Mouse (Mus musculus) limb, embryonic 14.5 days (tissue): ENCODE data around the gene Qtrt1. TPM values are rescaled to one million over a fixed set of nuclear protein-coding genes. Genes with fewer than 3 reads are reported as not detected.

Experiments used
- ATAC-seq: fragments of 200-750 bp; cut with Nextera tagmentation; 2 replicates; pipeline ENCODE4 v1.8.0; 2017; ENCODE audit warnings: low read depth, moderate number of reproducible peaks, moderate TSS enrichment; ENCODE audit not compliant: low FRiP score
- DNase-seq: peaks from one replicate; pipeline ENCODE4 v3.0.0-alpha.2; 2015; ENCODE audit warnings: low spot score
- H3K27ac ChIP-seq: fragments of 300-500 bp; sonication (generic); replicated peaks from 2 replicates; pipeline ENCODE4 v1.5.1; 2014; ENCODE audit warnings: low read depth, mild to moderate bottlenecking, low read length, moderate library complexity, mixed read lengths
- H3K27me3 ChIP-seq: fragments of 300-500 bp; sonication (generic); 2 replicates; pipeline ENCODE4 v1.6.1; 2014; ENCODE audit warnings: low read length, mixed read lengths; ENCODE audit not compliant: control insufficient read depth, insufficient read depth
- H3K36me3 ChIP-seq: fragments of 300-500 bp; sonication (generic); 2 replicates; pipeline ENCODE4 v1.6.1; 2014; ENCODE audit warnings: mild to moderate bottlenecking, low read length, moderate library complexity, mixed read lengths; ENCODE audit not compliant: control insufficient read depth, insufficient read depth
- H3K4me1 ChIP-seq: fragments of 300-500 bp; sonication (generic); 2 replicates; pipeline ENCODE4 v1.6.1; 2014; ENCODE audit warnings: antibody characterized with exemption, low read length, mixed read lengths; ENCODE audit not compliant: control insufficient read depth, insufficient read depth
- H3K4me2 ChIP-seq: fragments of 300-500 bp; sonication (generic); replicated peaks from 2 replicates; pipeline ENCODE4 v1.6.1; 2014; ENCODE audit warnings: low read depth, mild to moderate bottlenecking, low read length, moderate library complexity; ENCODE audit not compliant: severe bottlenecking
- H3K4me3 ChIP-seq: fragments of 300-500 bp; sonication (generic); replicated peaks from 2 replicates; pipeline ENCODE4 v1.5.1; 2014; ENCODE audit warnings: low read length
- H3K9ac ChIP-seq: fragments of 300-500 bp; sonication (generic); 2 replicates; pipeline ENCODE4 v1.6.1; 2014; ENCODE audit warnings: mild to moderate bottlenecking, low read depth, low read length, moderate library complexity; ENCODE audit not compliant: severe bottlenecking
- H3K9me3 ChIP-seq: fragments of 300-500 bp; sonication (generic); 2 replicates; pipeline ENCODE4 v1.6.1; 2016; ENCODE audit warnings: low read length; ENCODE audit not compliant: control insufficient read depth
- POLR2A ChIP-seq: fragments of 200-500 bp; IDR thresholded peaks from 2 replicates; pipeline ENCODE4 v1.8.0; 2012; ENCODE audit warnings: inconsistent platforms, mild to moderate bottlenecking, moderate library complexity, borderline replicate concordance; ENCODE audit not compliant: insufficient read depth, insufficient read length; ENCODE audit errors: extremely low read depth
- WGBS: fragments of 180-500 bp; shearing (Covaris S2); extraction: QIAGEN DNeasy Blood & Tissue Kit; methylation state at CpG from one replicate; pipeline ENCODE4 v1.1.7; 2014; 5-methylcytosine and 5-hydroxymethylcytosine counted together
- polyA plus RNA-seq, 2 experiments: library from polyadenylated mRNA; depleted of rRNA in 1 of 2; stranded (reverse) in 1 of 2; unstranded in 1 of 2; fragments of >200 nt; fragmentation: Nextera tagmentation in 1 of 2; extraction: Ambion mirVana in 1 of 2; gene quantifications; 2 replicates each; pipeline versions ENCODE4 v1.2.1 to v1.2.3; 2012 to 2014

Qtrt1 gene
- polyA plus RNA-seq, 2 experiments, result 45.3 to 80.8 TPM

- 78% methylated on average over 4 of the region's 4 CpGs for WGBS
- TF ChIP-seq POLR2A, result no peak
- Histone ChIP-seq H3K4me2 (no peak overlapping the region), H3K27ac (no peak overlapping the region), H3K4me1 (no peaks in the 10 kb centered on the region), H3K27me3 (no peaks in the 10 kb centered on the region), H3K4me3 (no peak overlapping the region), H3K9me3 (no peaks in the 10 kb centered on the region), H3K36me3 (peaks cover 64% of the 10 kb centered on the region), H3K9ac (no peak overlapping the region)
- DNase-seq, result no peak
- ATAC-seq, result no peak
Measured at GRCm38 (mm10) chr9:21405525-21405924, 6.1 kb upstream of the Qtrt1 start.

GRCm38 (mm10) chr9:21407951-21408350 is 3.7 kb upstream of the Qtrt1 start:
- Histone ChIP-seq H3K4me3 (no peak overlapping the region), H3K27ac (no peak overlapping the region), H3K9ac (no peak overlapping the region), H3K4me2 (no peak overlapping the region), H3K36me3 (peaks cover 41% of the 10 kb centered on the region), H3K27me3 (no peaks in the 10 kb centered on the region), H3K4me1 (peaks cover 5% of the 10 kb centered on the region), H3K9me3 (no peaks in the 10 kb centered on the region)
- no peak for TF ChIP-seq POLR2A
- no peak for ATAC-seq
- 8% methylated on average over 4 of the region's 4 CpGs for WGBS
- peak; percentile 38 for DNase-seq

GRCm38 (mm10) chr9:21408624-21409023 is 3.0 kb upstream of the Qtrt1 start:
- DNase-seq (no peak), ATAC-seq (no peak)
- peaks cover 34% of the 10 kb centered on the region for H3K36me3 ChIP-seq
- no peaks in the 10 kb centered on the region for H3K27me3 ChIP-seq
- no peak overlapping the region for H3K4me2 ChIP-seq
- TF ChIP-seq POLR2A, result no peak
- no peak overlapping the region for H3K9ac ChIP-seq
- no peak overlapping the region for H3K27ac ChIP-seq
- 80% methylated on average over 7 of the region's 7 CpGs for WGBS
- no peak overlapping the region for H3K4me3 ChIP-seq
- peaks cover 5% of the 10 kb centered on the region for H3K4me1 ChIP-seq
- no peaks in the 10 kb centered on the region for H3K9me3 ChIP-seq

DNA sequence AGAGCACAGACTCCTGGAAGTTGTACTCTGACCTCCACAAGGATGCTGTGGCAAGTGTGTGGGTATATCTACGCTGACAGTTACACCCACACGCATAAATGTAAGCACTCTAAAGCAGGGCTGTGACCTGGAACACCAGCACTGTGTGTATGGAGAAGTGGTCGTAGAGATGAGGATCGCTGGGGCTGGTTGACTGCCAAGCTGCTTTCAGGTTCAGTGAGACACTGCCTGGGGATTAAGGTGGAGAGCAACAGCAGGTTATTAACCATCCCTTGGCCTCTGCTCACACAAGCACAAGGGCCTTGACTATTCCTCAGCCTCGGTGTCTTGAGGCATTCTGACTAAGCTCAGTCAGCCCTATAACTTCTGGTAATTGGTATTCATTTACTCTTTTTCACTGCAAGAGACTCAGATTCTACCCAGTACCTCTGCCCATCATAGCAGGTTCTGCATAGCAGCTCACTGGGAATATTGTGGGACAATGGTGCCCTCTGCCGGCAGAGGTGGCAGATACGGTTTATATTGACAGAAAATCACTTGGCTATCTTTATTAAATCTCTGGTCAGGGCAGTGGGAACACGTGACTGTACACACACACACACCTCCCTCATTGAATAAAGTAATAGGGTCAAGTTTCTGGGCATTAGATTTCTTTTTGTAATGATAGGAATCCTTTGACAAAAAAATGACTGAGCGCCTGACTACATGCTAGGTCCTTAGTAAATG is 1.9 kb upstream of the Qtrt1 start:
- DNase-seq (peak; percentile 86), ATAC-seq (no peak)
- H3K4me1 ChIP-seq, result peaks cover 5% of the 10 kb centered on the region
- no peak overlapping the region for H3K4me3 ChIP-seq
- TF ChIP-seq POLR2A, result no peak
- H3K27me3 ChIP-seq, result no peaks in the 10 kb centered on the region
- WGBS, result 38% methylated on average over 9 of the region's 9 CpGs
- no peak overlapping the region for H3K27ac ChIP-seq
- no peak overlapping the region for H3K4me2 ChIP-seq
- peaks cover 28% of the 10 kb centered on the region for H3K36me3 ChIP-seq
- H3K9me3 ChIP-seq, result no peaks in the 10 kb centered on the region
- no peak overlapping the region for H3K9ac ChIP-seq

GRCm38 (mm10) chr9:21417866-21418265 is 6.2 kb downstream of the Qtrt1 start:
- 88% methylated on average over 2 of the region's 2 CpGs for WGBS
- no peak for TF ChIP-seq POLR2A
- H3K9me3 ChIP-seq, result no peaks in the 10 kb centered on the region
- no peak for DNase-seq
- no peak overlapping the region for H3K4me2 ChIP-seq
- no peak overlapping the region for H3K9ac ChIP-seq
- H3K36me3 ChIP-seq, result peaks cover 57% of the 10 kb centered on the region
- ATAC-seq, result no peak
- no peaks in the 10 kb centered on the region for H3K4me1 ChIP-seq
- H3K27me3 ChIP-seq, result no peaks in the 10 kb centered on the region
- no peak overlapping the region for H3K4me3 ChIP-seq
- H3K27ac ChIP-seq, result no peak overlapping the region
